Mouse (Mus musculus): Measurements from ENCODE around the gene Abhd16a. TPM values are rescaled to one million over a fixed set of nuclear protein-coding genes. Genes with fewer than 3 reads are reported as not detected.

The Abhd16a gene
- 104 and 111 TPM in 2 replicates for polyA plus RNA-seq (2015; fragmentation: Nextera tagmentation; extraction: Ambion mirVana)

DNA sequence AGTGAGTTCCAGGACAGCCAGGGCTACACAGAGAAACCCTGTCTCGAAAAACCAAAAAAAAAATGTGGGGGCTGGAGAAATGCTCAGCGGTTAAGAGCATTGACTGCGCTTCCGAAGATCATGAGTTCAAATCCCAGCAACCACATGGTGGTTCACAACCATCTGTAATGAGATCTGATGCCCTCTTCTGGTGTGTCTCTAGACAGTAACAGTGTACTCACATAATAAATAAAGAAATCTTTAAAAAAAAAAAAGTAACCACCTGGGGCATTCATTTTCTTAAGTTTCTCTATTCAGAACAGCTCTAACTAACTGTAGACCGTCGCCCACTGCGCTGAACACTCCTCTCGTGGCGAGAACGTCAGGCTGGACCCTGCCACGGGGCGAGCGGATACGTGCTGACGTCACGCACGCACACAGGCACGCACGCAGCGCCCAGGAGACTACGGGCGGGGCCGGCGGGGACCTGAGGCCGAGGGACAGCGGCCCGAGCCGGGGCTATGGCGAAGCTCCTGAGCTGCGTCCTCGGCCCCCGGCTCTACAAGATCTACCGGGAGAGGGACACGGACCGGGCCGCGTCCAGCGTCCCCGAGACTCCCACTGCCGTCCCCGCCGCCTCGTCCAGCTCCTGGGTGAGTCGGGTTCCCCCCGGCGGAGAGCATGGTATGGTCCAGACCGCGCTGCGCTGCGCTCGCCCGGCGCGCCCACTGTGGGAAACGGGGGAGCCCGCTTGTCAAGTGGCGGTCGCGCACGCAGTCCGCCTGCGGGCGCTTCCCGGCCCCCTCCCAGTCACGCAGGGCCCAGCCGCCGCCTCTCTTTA lies at the start of gene Abhd16a:
Abhd16a (plus strand) TSS at position 439 of the 820 bp plus-strand sequence.
- H3K36me3 ChIP-seq (ENCODE audit: insufficient read depth, low read length): peaks cover 14% of the 10 kb centered on the region; the same call in 1 of the 2 replicates
- peak within 1 kb of the TSS; percentile 99 for H3K27ac ChIP-seq (ENCODE audit: low read length)
- H3K27me3 ChIP-seq (replicated peaks; ENCODE audit: insufficient read depth, low read length): no peaks in the 10 kb centered on the region
- no peaks in the 10 kb centered on the region for H3K4me1 ChIP-seq (ENCODE audit: insufficient read depth, low read depth, low read length)
- peak within 1 kb of the TSS; percentile 59 for H3K4me2 ChIP-seq (replicated peaks; ENCODE audit: low read depth, low read length)
- 3% methylated on average over 59 of the region's 67 CpGs for WGBS
- DNase-seq (ENCODE audit: low spot score): peak; percentile 98
- peak within 1 kb of the TSS; percentile 89 for H3K9ac ChIP-seq (replicated peaks; ENCODE audit: low read depth)
- no peaks in the 10 kb centered on the region for H3K9me3 ChIP-seq (ENCODE audit: low read length)
- 0 out of 2 replicates have a peak, but pooled peaks have one; percentile 9 for TF ChIP-seq EP300 (IDR thresholded peaks at IDR 0.05)
- peak; percentile 47 for TF ChIP-seq CTCF (IDR thresholded peaks at IDR 0.05)
- H3K4me3 ChIP-seq (ENCODE audit: low read depth, low read length): peak within 1 kb of the TSS; percentile 72
- peak; percentile 99 for ATAC-seq

DNA sequence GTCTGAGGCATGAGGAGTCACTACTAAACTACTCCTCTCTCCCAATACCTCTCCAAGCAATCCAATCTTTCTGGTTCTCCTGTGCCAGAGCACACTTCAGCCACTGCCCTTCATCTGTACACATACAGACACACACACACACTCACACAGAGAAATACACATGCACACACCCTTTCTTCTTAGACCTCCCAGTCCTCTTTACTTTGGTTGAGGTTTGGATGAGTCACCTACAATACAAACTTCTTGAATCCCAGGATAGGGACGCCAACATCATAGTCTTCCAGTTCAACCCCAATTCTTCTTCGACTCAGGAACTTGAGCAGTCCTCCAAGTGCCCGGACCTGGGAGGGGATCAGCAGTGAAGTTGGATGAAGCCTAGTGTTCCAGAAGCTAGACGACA lies 45.3 kb upstream of the Abhd16a start:
- Histone ChIP-seq H3K27me3 (replicated peaks; ENCODE audit: insufficient read depth, low read length) (no peaks in the 10 kb centered on the region), H3K36me3 (ENCODE audit: insufficient read depth, low read length) (no peaks in the 10 kb centered on the region), H3K9ac (replicated peaks; ENCODE audit: low read depth) (no peak overlapping the region), H3K4me1 (ENCODE audit: insufficient read depth, low read depth, low read length) (peaks cover 20% of the 10 kb centered on the region; the same call in 1 of the 2 replicates), H3K27ac (ENCODE audit: low read length) (0 out of 2 replicates have a peak overlapping the region, but pooled peaks have one; percentile 4), H3K4me2 (replicated peaks; ENCODE audit: low read depth, low read length) (no peak overlapping the region), H3K4me3 (ENCODE audit: low read depth, low read length) (no peak overlapping the region), H3K9me3 (ENCODE audit: low read length) (no peaks in the 10 kb centered on the region)
- TF ChIP-seq CTCF (IDR thresholded peaks at IDR 0.05) (no peak), EP300 (IDR thresholded peaks at IDR 0.05) (peak; percentile 31; the same call in 1 of the 2 replicates)
- ATAC-seq (no peak), DNase-seq (ENCODE audit: low spot score) (peak; percentile 51)
- WGBS: 51% methylated on average over 4 of the region's 4 CpGs

DNA sequence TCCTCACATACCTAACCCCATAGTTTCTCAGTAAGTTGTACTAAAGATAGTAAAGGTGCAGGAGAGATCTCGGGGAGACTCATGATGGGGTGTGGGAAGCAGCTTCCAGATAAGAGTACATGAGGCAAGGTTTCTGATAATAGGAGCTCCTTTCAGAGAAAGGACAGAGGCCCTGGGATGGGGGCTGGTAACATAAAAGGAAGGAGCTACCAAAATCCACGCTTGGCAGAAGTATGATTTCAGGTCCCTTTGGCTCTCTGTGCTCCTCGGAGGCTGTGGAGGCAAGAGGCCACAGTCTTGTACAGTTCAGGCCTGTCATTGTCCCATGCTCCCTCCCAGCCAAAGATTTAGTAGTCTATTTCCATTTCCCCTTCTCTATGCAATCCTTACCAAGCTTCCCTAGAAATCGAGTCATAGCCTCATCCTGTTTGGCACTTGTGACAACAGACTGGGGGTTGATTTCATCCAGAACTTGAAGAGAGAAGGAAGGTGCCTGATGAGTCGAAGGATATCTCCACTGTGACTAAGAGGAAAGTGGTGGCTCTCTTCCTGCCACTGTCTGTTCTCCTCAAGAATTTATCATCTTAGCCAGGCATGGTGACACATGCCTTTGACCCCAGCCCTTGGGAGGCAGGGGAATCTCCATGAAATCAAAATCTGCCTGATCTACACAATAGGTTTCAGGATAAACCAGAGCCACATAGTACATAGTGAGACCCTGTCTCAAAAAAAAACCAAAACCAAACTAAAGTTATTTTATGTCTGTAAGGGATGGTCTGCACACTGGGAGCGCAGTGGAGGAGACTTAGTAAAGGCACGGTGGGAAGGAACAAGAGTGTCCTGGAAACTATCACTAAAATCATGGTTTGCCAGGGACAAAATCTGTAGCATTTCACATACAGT lies 43.9 kb upstream of the Abhd16a start:
- no peak overlapping the region; the same call in 1 of the 2 replicates for H3K4me3 ChIP-seq (ENCODE audit: low read depth, low read length)
- no peaks in the 10 kb centered on the region for H3K9me3 ChIP-seq (ENCODE audit: low read length)
- H3K9ac ChIP-seq (replicated peaks; ENCODE audit: low read depth): no peak overlapping the region
- peaks cover 20% of the 10 kb centered on the region; the same call in 1 of the 2 replicates for H3K4me1 ChIP-seq (ENCODE audit: insufficient read depth, low read depth, low read length)
- no peak for TF ChIP-seq CTCF (IDR thresholded peaks at IDR 0.05)
- no peak; the same call in 1 of the 2 replicates for TF ChIP-seq EP300 (IDR thresholded peaks at IDR 0.05)
- peak overlapping the region; percentile 99 for H3K4me2 ChIP-seq (replicated peaks; ENCODE audit: low read depth, low read length)
- no peaks in the 10 kb centered on the region for H3K27me3 ChIP-seq (replicated peaks; ENCODE audit: insufficient read depth, low read length)
- WGBS: 53% methylated on average over 7 of the region's 7 CpGs
- DNase-seq (ENCODE audit: low spot score): no peak
- no peak for ATAC-seq
- H3K36me3 ChIP-seq (ENCODE audit: insufficient read depth, low read length): no peaks in the 10 kb centered on the region
- H3K27ac ChIP-seq (ENCODE audit: low read length): peak overlapping the region; percentile 91

- DNase-seq (ENCODE audit: low spot score): no peak
- H3K4me2 ChIP-seq (replicated peaks; ENCODE audit: low read depth, low read length): peak overlapping the region; percentile 99
- peak overlapping the region; percentile 91 for H3K27ac ChIP-seq (ENCODE audit: low read length)
- peak overlapping the region; percentile 53 for H3K4me3 ChIP-seq (ENCODE audit: low read depth, low read length)
- peaks cover 20% of the 10 kb centered on the region; the same call in 1 of the 2 replicates for H3K4me1 ChIP-seq (ENCODE audit: insufficient read depth, low read depth, low read length)
- no peak for TF ChIP-seq EP300 (IDR thresholded peaks at IDR 0.05)
- no peak for TF ChIP-seq CTCF (IDR thresholded peaks at IDR 0.05)
- H3K27me3 ChIP-seq (replicated peaks; ENCODE audit: insufficient read depth, low read length): no peaks in the 10 kb centered on the region
- no peaks in the 10 kb centered on the region for H3K9me3 ChIP-seq (ENCODE audit: low read length)
- H3K36me3 ChIP-seq (ENCODE audit: insufficient read depth, low read length): no peaks in the 10 kb centered on the region
- WGBS: 5% methylated on average over 27 of the region's 48 CpGs
- no peak; the same call in 1 of the 2 replicates for ATAC-seq
- peak overlapping the region; percentile 76 for H3K9ac ChIP-seq (replicated peaks; ENCODE audit: low read depth)
These were observed 43.0 kb upstream of the Abhd16a start for GRCm38 (mm10) chr17:35045807-35046680.

- no peaks in the 10 kb centered on the region for H3K9me3 ChIP-seq (ENCODE audit: low read length)
- 2% methylated on average over 33 of the region's 33 CpGs for WGBS
- peaks cover 20% of the 10 kb centered on the region; the same call in 1 of the 2 replicates for H3K4me1 ChIP-seq (ENCODE audit: insufficient read depth, low read depth, low read length)
- DNase-seq (ENCODE audit: low spot score) (peak; percentile 99), ATAC-seq (peak; percentile 94)
- H3K27ac ChIP-seq (ENCODE audit: low read length): peak within 1 kb of the TSS; percentile 96
- peak within 1 kb of the TSS; percentile 53 for H3K4me3 ChIP-seq (ENCODE audit: low read depth, low read length)
- H3K36me3 ChIP-seq (ENCODE audit: insufficient read depth, low read length): no peaks in the 10 kb centered on the region
- no peaks in the 10 kb centered on the region for H3K27me3 ChIP-seq (replicated peaks; ENCODE audit: insufficient read depth, low read length)
- H3K4me2 ChIP-seq (replicated peaks; ENCODE audit: low read depth, low read length): peak within 1 kb of the TSS; percentile 99
- peak within 1 kb of the TSS; percentile 76 for H3K9ac ChIP-seq (replicated peaks; ENCODE audit: low read depth)
- no peak for TF ChIP-seq CTCF (IDR thresholded peaks at IDR 0.05)
- TF ChIP-seq EP300 (IDR thresholded peaks at IDR 0.05): 0 out of 2 replicates have a peak, but pooled peaks have one; percentile 10
These were observed 42.2 kb upstream of the Abhd16a start, which contains the start of gene Msh5 for GRCm38 (mm10) chr17:35046681-35047455. TSS of gene Msh5 (minus strand) at chr17:35046745.

Data from lung, postnatal 0 days (tissue).